Mouse (Mus musculus): Measurements from ENCODE around the gene Slbp.

DNA sequence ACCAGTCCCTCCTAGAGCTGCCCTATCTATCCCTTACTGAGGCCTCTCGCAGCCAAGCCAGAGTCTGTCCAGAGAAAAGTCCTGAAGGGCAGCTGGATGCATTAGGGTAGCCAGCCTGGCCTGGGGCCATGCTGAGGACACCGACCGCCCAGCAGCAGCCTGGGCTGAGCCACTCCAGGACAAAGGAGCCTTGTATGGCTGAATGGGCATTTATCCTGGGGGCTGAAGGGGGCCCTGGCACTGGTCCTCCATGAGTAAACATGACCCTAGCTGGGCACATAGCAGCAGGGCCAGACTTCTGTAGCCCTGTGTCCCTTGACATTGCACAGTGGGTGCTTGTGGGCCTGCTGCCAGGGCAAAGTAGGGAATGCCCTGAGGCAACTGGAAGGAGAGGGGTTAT lies 22.1 kb upstream of the Slbp start:
- no peak for TF ChIP-seq CTCF (IDR thresholded peaks at IDR 0.05; ENCODE audit: low read depth, low read length)
- no peak for TF ChIP-seq POLR2A (IDR thresholded peaks at IDR 0.05; ENCODE audit: extremely low read depth, insufficient read depth, low read length)

All from liver, adult 2 months (tissue).